In genomic region chr12:44371076-44371710, GRCm38 (mm10) we compare ENCODE assay signal across 14 mouse cellular contexts. TPM values are rescaled to one million over a fixed set of nuclear protein-coding genes. Genes with fewer than 3 reads are reported as not detected.
DNase-seq lines count a peak whose midpoint lies in the region; ATAC-seq and TF ChIP-seq lines count a peak whose summit lies in the region.
"Had no signal": no experiment of that assay in that cellular context is flagged by ENCODE, and none has a peak within 500 bp of the region (broad histone marks: within the 10 kb centered on the region; RNA-seq: fewer than 3 reads in every experiment).

No protein-coding gene starts in this region.

- H3K27me3 ChIP-seq in C2C12 (ENCODE audit: control insufficient read depth, insufficient read depth, insufficient read length): peaks cover 3% of the 10 kb centered on the region
- H3K27me3 ChIP-seq in forebrain, embryonic 16.5 days (replicated peaks; ENCODE audit: control insufficient read depth, insufficient read depth, low read length): no peaks in the 10 kb centered on the region

- no peaks in the 10 kb centered on the region for H3K79me2 ChIP-seq in C2C12 (ENCODE audit: control insufficient read depth, insufficient read depth)

- H3ac ChIP-seq in C2C12 (ENCODE audit: control insufficient read depth, insufficient read length, low read depth): no peak overlapping the region

- H3K79me3 ChIP-seq in C2C12 (ENCODE audit: low read depth): no peaks in the 10 kb centered on the region

- 24% methylated on average over 3 of the region's 3 CpGs for WGBS in forebrain, embryonic 16.5 days

- no peak overlapping the region for H3K9ac ChIP-seq in forebrain, embryonic 16.5 days (replicated peaks; ENCODE audit: low read depth, low read length)
- H3K9ac ChIP-seq: liver, embryonic 14.5 days had no signal

- peaks cover 28% of the 10 kb centered on the region for H3K4me1 ChIP-seq in forebrain, embryonic 16.5 days (replicated peaks; ENCODE audit: control insufficient read depth, insufficient read depth, low read length)
- H3K4me1 ChIP-seq: heart, embryonic 10.5 days; limb, embryonic 10.5 days had no signal

- H3K9me3 ChIP-seq in forebrain, embryonic 16.5 days (ENCODE audit: control insufficient read depth, low read length): no peaks in the 10 kb centered on the region
- H3K9me3 ChIP-seq: heart, embryonic 10.5 days; limb, embryonic 10.5 days had no signal

- H3K36me3 ChIP-seq in C2C12 (ENCODE audit: control insufficient read depth, insufficient read depth): no peaks in the 10 kb centered on the region
- no peaks in the 10 kb centered on the region for H3K36me3 ChIP-seq in forebrain, embryonic 16.5 days (ENCODE audit: control insufficient read depth, insufficient read depth)
- H3K36me3 ChIP-seq: heart, embryonic 10.5 days; limb, embryonic 10.5 days had no signal

- no peak overlapping the region for H3K4me2 ChIP-seq in forebrain, embryonic 16.5 days (ENCODE audit: low read length)

- peak; percentile 69 for ATAC-seq in forebrain, embryonic 16.5 days

- peak overlapping the region; percentile 69 for H3K27ac ChIP-seq in layer of hippocampus, adult 2 months
- no peak overlapping the region for H3K27ac ChIP-seq in forebrain, embryonic 16.5 days (ENCODE audit: low read length)
- H3K27ac ChIP-seq: heart, embryonic 10.5 days; limb, embryonic 10.5 days; liver, embryonic 14.5 days had no signal

- H3K4me3 ChIP-seq in layer of hippocampus, adult 2 months: no peak overlapping the region
- H3K4me3 ChIP-seq in C2C12 (ENCODE audit: insufficient read depth, poor library complexity, severe bottlenecking): no peak overlapping the region
- no peak overlapping the region for H3K4me3 ChIP-seq in forebrain, embryonic 16.5 days (replicated peaks; ENCODE audit: low read length)
- H3K4me3 ChIP-seq: heart, embryonic 10.5 days; limb, embryonic 10.5 days had no signal

- DNase-seq in layer of hippocampus, adult 2 months (ENCODE audit: low spot score in 2 of 2): peak in 1 of 2 experiments; percentile 36
- no peak for DNase-seq in layer of hippocampus, adult 11-12 months (ENCODE audit: low spot score)
- DNase-seq in 3T3-L1 (ENCODE audit: low read depth, low spot score): peak; percentile 3
- no peak for DNase-seq in ovary, postnatal 36 days (ENCODE audit: low spot score)
- no peak for DNase-seq in cerebellum, postnatal 14 days
- DNase-seq: adrenal gland, adult 8-10 months; cerebellum, adult 9-11 months; gastrocnemius, postnatal 25 days; heart, postnatal 4 days had no signal

- no peak for TF ChIP-seq CTCF in layer of hippocampus, adult 2 months (conservative IDR thresholded peaks at IDR 0.05)
- no peak for TF ChIP-seq CTCF in C2C12 (IDR thresholded peaks at IDR 0.05; ENCODE audit: control insufficient read depth, insufficient read depth, insufficient read length)

TF ChIP-seq in C2C12, 6 proteins besides CTCF, POLR2A, EP300 and RAD21:
- TF ChIP-seq CEBPB (IDR thresholded peaks at IDR 0.05; ENCODE audit: low read depth) (no peak), MYOD1 (IDR thresholded peaks at IDR 0.05; ENCODE audit: control insufficient read depth, insufficient read length, low read depth) (peak; percentile 46)

RNA-seq across cellular contexts. Expression of gene Nrcam, which starts 42.5 kb away (rescaled TPM):
- total RNA-seq in layer of hippocampus, adult 2 months (2021): 100 to 1,000 TPM; 510 to 546 TPM
- polyA plus RNA-seq in C2C12 (2012; fragmentation: generic; extraction: Trizol): 0.12 TPM
- polyA plus RNA-seq in forebrain, embryonic 16.5 days (2015; fragmentation: Nextera tagmentation; extraction: Ambion mirVana): 129 and 139 TPM in 2 replicates

Comparison
In these comparisons a context has a peak if more than half of its experiments do, and no peak if none do; other contexts are left out.
1. RNA of gene Nrcam, which starts 42.5 kb away (polyA plus RNA-seq): 129 to 139 TPM in forebrain, embryonic 16.5 days; 0.12 TPM in C2C12 (single experiment); every median in the first group is over 100 times any median in the second.